Mouse (Mus musculus): ENCODE data around the gene Asap2.
A peak's percentile ranks its signal among the peaks of the same experiment; 100 is the strongest.

Gene Asap2

GRCm38 (mm10) chr12:21315923-21316868, 325.9 kb downstream of the Asap2 start, which contains the start of gene Iah1:
TSS of gene Iah1 (plus strand) at chr12:21316389.
- DNase-seq (ENCODE audit: low read depth, low spot score), result peak; percentile 75

GRCm38 (mm10) chr12:21316869-21317265, 326.6 kb downstream of the Asap2 start:
- peak; percentile 54 for DNase-seq (ENCODE audit: low read depth, low spot score)

GRCm38 (mm10) chr12:21318143-21318895, 328.1 kb downstream of the Asap2 start:
- peak; percentile 83 for DNase-seq (ENCODE audit: low read depth, low spot score)
